In genomic region chr2:92518891-92519290, GRCm38 (mm10) we compare ENCODE assay signal across 18 mouse cellular contexts. TPM values are rescaled to one million over a fixed set of nuclear protein-coding genes. Genes with fewer than 3 reads are reported as not detected.
DNase-seq lines count a peak whose midpoint lies in the region; ATAC-seq and TF ChIP-seq lines count a peak whose summit lies in the region.
"Had no signal": no experiment of that assay in that cellular context is flagged by ENCODE, and none has a peak within 500 bp of the region (broad histone marks: within the 10 kb centered on the region; RNA-seq: fewer than 3 reads in every experiment).

No protein-coding gene starts in this region.

- H3K27ac ChIP-seq in intestine, embryonic 14.5 days (ENCODE audit: low read depth): no peak overlapping the region
- no peak overlapping the region for H3K27ac ChIP-seq in intestine, postnatal 0 days (ENCODE audit: low read depth, low read length)
- H3K27ac ChIP-seq in forebrain, embryonic 13.5 days: no peak overlapping the region
- H3K27ac ChIP-seq: embryonic facial prominence, embryonic 15.5 days; forebrain, embryonic 10.5 days; forebrain, embryonic 15.5 days; heart, adult 2 months; heart, embryonic 13.5 days; hindbrain, embryonic 15.5 days had no signal

- no peaks in the 10 kb centered on the region for H3K9me3 ChIP-seq in intestine, embryonic 14.5 days (ENCODE audit: control insufficient read depth, low read length)
- H3K9me3 ChIP-seq in intestine, postnatal 0 days (ENCODE audit: control insufficient read depth): no peaks in the 10 kb centered on the region
- no peaks in the 10 kb centered on the region for H3K9me3 ChIP-seq in forebrain, embryonic 13.5 days (replicated peaks)
- H3K9me3 ChIP-seq: embryonic facial prominence, embryonic 15.5 days; forebrain, embryonic 10.5 days; forebrain, embryonic 15.5 days; heart, embryonic 13.5 days; hindbrain, embryonic 15.5 days had no signal

- no peaks in the 10 kb centered on the region for H3K36me3 ChIP-seq in intestine, embryonic 14.5 days (ENCODE audit: control insufficient read depth, insufficient read depth, low read length)
- H3K36me3 ChIP-seq in intestine, postnatal 0 days (ENCODE audit: control insufficient read depth, insufficient read depth): no peaks in the 10 kb centered on the region
- H3K36me3 ChIP-seq in forebrain, embryonic 13.5 days (ENCODE audit: poor library complexity, severe bottlenecking): no peaks in the 10 kb centered on the region
- H3K36me3 ChIP-seq: embryonic facial prominence, embryonic 15.5 days; forebrain, embryonic 10.5 days; forebrain, embryonic 15.5 days; heart, embryonic 13.5 days; hindbrain, embryonic 15.5 days had no signal

- H3K4me1 ChIP-seq in intestine, embryonic 14.5 days (replicated peaks; ENCODE audit: control insufficient read depth, insufficient read depth, low read length): no peaks in the 10 kb centered on the region
- no peaks in the 10 kb centered on the region for H3K4me1 ChIP-seq in intestine, postnatal 0 days (replicated peaks; ENCODE audit: control insufficient read depth, insufficient read depth, low read length)
- no peaks in the 10 kb centered on the region for H3K4me1 ChIP-seq in forebrain, embryonic 13.5 days
- H3K4me1 ChIP-seq: embryonic facial prominence, embryonic 15.5 days; forebrain, embryonic 15.5 days; heart, embryonic 13.5 days; hindbrain, embryonic 15.5 days had no signal

- 73% methylated on average over 8 of the region's 8 CpGs for WGBS in intestine, embryonic 14.5 days
- WGBS in intestine, postnatal 0 days: 74% methylated on average over 8 of the region's 8 CpGs
- 84% methylated on average over 8 of the region's 8 CpGs for WGBS in forebrain, embryonic 13.5 days

- TF ChIP-seq CTCF in intestine, postnatal 0 days (IDR thresholded peaks at IDR 0.05; ENCODE audit: low read depth): no peak

- no peak overlapping the region for H3K4me3 ChIP-seq in intestine, embryonic 14.5 days (ENCODE audit: low read depth, low read length)
- H3K4me3 ChIP-seq in intestine, postnatal 0 days (ENCODE audit: low read depth, low read length): no peak overlapping the region
- H3K4me3 ChIP-seq in forebrain, embryonic 13.5 days: no peak overlapping the region
- H3K4me3 ChIP-seq: embryonic facial prominence, embryonic 15.5 days; erythroblast, embryonic 14.5 days; forebrain, embryonic 10.5 days; forebrain, embryonic 15.5 days; heart, adult 2 months; heart, embryonic 13.5 days; hindbrain, embryonic 15.5 days had no signal

- H3K9ac ChIP-seq in intestine, embryonic 14.5 days (ENCODE audit: low read length): no peak overlapping the region
- no peak overlapping the region for H3K9ac ChIP-seq in intestine, postnatal 0 days (ENCODE audit: low read depth, low read length)
- no peak overlapping the region for H3K9ac ChIP-seq in forebrain, embryonic 13.5 days
- H3K9ac ChIP-seq: embryonic facial prominence, embryonic 15.5 days; forebrain, embryonic 15.5 days; heart, embryonic 13.5 days; hindbrain, embryonic 15.5 days had no signal

- DNase-seq in intestine, embryonic 14.5 days (ENCODE audit: low spot score): peak; percentile 15
- peak; percentile 21 for DNase-seq in testis, postnatal 10 days (ENCODE audit: low spot score)
- no peak for DNase-seq in testis, postnatal 14 days (ENCODE audit: low spot score)
- DNase-seq in adrenal gland, postnatal 36 days: peak; percentile 50 to 74
- no peak for DNase-seq in gastrocnemius, postnatal 25 days
- DNase-seq: cerebellum, adult 18-20 months; cerebellum, adult 9-11 months; heart, adult 2 months; heart, postnatal 36 days; kidney, adult 11 months had no signal

- no peak overlapping the region for H3K4me2 ChIP-seq in intestine, embryonic 14.5 days (ENCODE audit: low read length)
- no peak overlapping the region for H3K4me2 ChIP-seq in intestine, postnatal 0 days (replicated peaks; ENCODE audit: low read depth)
- no peak overlapping the region for H3K4me2 ChIP-seq in forebrain, embryonic 13.5 days
- H3K4me2 ChIP-seq: embryonic facial prominence, embryonic 15.5 days; forebrain, embryonic 15.5 days; heart, embryonic 13.5 days; hindbrain, embryonic 15.5 days had no signal

- ATAC-seq in intestine, embryonic 14.5 days (replicated peaks; ENCODE audit: low FRiP score, low TSS enrichment, low read depth): no peak
- no peak for ATAC-seq in intestine, postnatal 0 days
- no peak for ATAC-seq in forebrain, embryonic 13.5 days
- ATAC-seq: forebrain, embryonic 15.5 days had no signal

- no peaks in the 10 kb centered on the region for H3K27me3 ChIP-seq in intestine, embryonic 14.5 days (replicated peaks; ENCODE audit: control insufficient read depth, insufficient read depth, low read length)
- H3K27me3 ChIP-seq in intestine, postnatal 0 days (replicated peaks; ENCODE audit: control insufficient read depth, insufficient read depth, low read length): no peaks in the 10 kb centered on the region
- H3K27me3 ChIP-seq in forebrain, embryonic 13.5 days: no peaks in the 10 kb centered on the region
- H3K27me3 ChIP-seq: embryonic facial prominence, embryonic 15.5 days; forebrain, embryonic 15.5 days; heart, embryonic 13.5 days; hindbrain, embryonic 15.5 days had no signal

RNA-seq across cellular contexts. Expression of gene Slc35c1, which starts 58.6 kb away (rescaled TPM):
- 26.8 and 30.2 TPM in 2 replicates for polyA plus RNA-seq in intestine, embryonic 14.5 days (2014; fragmentation: Nextera tagmentation; extraction: Ambion mirVana)
- polyA plus RNA-seq in intestine, postnatal 0 days (2015; fragmentation: Nextera tagmentation; extraction: Ambion mirVana): 51.9 and 59.2 TPM in 2 replicates
- 10 to 100 TPM; 14.8 to 24.3 TPM for total RNA-seq in adrenal gland, postnatal 36 days (2021)
- 1 to 10 TPM; 5.1 to 5.6 TPM for total RNA-seq in gastrocnemius, postnatal 25 days (2021)
- polyA plus RNA-seq in forebrain, embryonic 13.5 days (2015; fragmentation: Nextera tagmentation; extraction: Ambion mirVana): 6.7 and 9.0 TPM in 2 replicates

Comparison
In these comparisons a context has a peak if more than half of its experiments do, and no peak if none do; other contexts are left out.
1. DNase-seq: peak in intestine, embryonic 14.5 days (single experiment), testis, postnatal 10 days (single experiment) and adrenal gland, postnatal 36 days (2 of 2); none in testis, postnatal 14 days (single experiment) and gastrocnemius, postnatal 25 days (single experiment).